Mouse (Mus musculus): Measurements from ENCODE around the gene Krtap5-2. TPM values are rescaled to one million over a fixed set of nuclear protein-coding genes. Genes with fewer than 3 reads are reported as not detected.
"Not testable (repeated sequence)": the region's sequence is repeated elsewhere in the genome, so short reads cannot be mapped to it uniquely, and the experiment has no call there.

Krtap5-2 gene
- not detected in 2 replicates for polyA plus RNA-seq (2015; fragmentation: Nextera tagmentation; extraction: Ambion mirVana)

GRCm38 (mm10) chr7:142175905-142176304 lies at the start of gene Krtap5-2:
Gene Krtap5-2, minus strand, starts transcription at chr7:142176005.
- not testable (repeated sequence) for H3K9me3 ChIP-seq (ENCODE audit: control insufficient read depth, low read length); ATAC-seq; H3K36me3 ChIP-seq (ENCODE audit: control insufficient read depth, insufficient read depth); H3K4me2 ChIP-seq (ENCODE audit: low read length); H3K4me1 ChIP-seq (replicated peaks; ENCODE audit: control insufficient read depth, insufficient read depth, low read length); H3K27ac ChIP-seq (ENCODE audit: low read length); H3K27me3 ChIP-seq (replicated peaks; ENCODE audit: control insufficient read depth, insufficient read depth, low read length); H3K9ac ChIP-seq (replicated peaks; ENCODE audit: low read depth, low read length); H3K4me3 ChIP-seq (replicated peaks; ENCODE audit: low read length)

- ATAC-seq: no peak
- Histone ChIP-seq H3K36me3 (ENCODE audit: control insufficient read depth, insufficient read depth) (no peaks in the 10 kb centered on the region), H3K4me1 (replicated peaks; ENCODE audit: control insufficient read depth, insufficient read depth, low read length) (no peaks in the 10 kb centered on the region)
Observed at GRCm38 (mm10) chr7:142224518-142224917, 48.7 kb upstream of the Krtap5-2 start.

GRCm38 (mm10) chr7:142212136-142212535 lies 36.3 kb upstream of the Krtap5-2 start:
- WGBS: 41% methylated on average over 1 of the region's 1 CpGs
- not testable (repeated sequence) for H3K36me3 ChIP-seq (ENCODE audit: control insufficient read depth, insufficient read depth); ATAC-seq

More at GRCm38 (mm10) chr7:142224518-142224917, 48.7 kb upstream of the Krtap5-2 start:
- Histone ChIP-seq H3K27ac (ENCODE audit: low read length) (no peak overlapping the region), H3K9me3 (ENCODE audit: control insufficient read depth, low read length) (no peaks in the 10 kb centered on the region), H3K27me3 (replicated peaks; ENCODE audit: control insufficient read depth, insufficient read depth, low read length) (no peaks in the 10 kb centered on the region), H3K4me3 (replicated peaks; ENCODE audit: low read length) (no peak overlapping the region), H3K4me2 (ENCODE audit: low read length) (no peak overlapping the region), H3K9ac (replicated peaks; ENCODE audit: low read depth, low read length) (no peak overlapping the region)
- WGBS: 60% methylated on average over 2 of the region's 2 CpGs

DNA sequence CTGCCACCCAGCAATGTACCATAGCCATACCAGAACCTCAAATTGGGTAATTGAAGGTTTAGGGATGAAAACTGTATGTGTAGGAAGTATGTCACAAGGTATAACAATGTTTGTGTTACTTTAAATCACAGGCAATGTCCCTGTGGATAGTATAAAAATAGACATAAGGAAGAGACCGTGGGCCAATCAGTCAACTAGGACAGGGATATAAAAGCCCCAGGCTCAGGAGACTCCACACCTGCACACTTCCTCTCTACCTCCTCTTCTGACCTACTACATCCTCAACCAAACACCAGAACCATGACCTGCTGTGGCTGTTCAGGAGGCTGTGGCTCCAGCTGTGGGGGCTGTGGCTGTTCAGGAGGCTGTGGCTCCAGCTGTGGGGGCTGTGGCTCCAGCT lies 35.8 kb upstream of the Krtap5-2 start, which contains the start of gene Gm7579:
Gm7579 (plus strand) TSS at position 301 of the 400 bp plus-strand sequence.
- Histone ChIP-seq H3K9me3 (ENCODE audit: control insufficient read depth, low read length) (no peaks in the 10 kb centered on the region), H3K27me3 (replicated peaks; ENCODE audit: control insufficient read depth, insufficient read depth, low read length) (no peaks in the 10 kb centered on the region), H3K27ac (ENCODE audit: low read length) (no peak within 1 kb of the TSS), H3K4me1 (replicated peaks; ENCODE audit: control insufficient read depth, insufficient read depth, low read length) (no peaks in the 10 kb centered on the region), H3K4me3 (replicated peaks; ENCODE audit: low read length) (no peak within 1 kb of the TSS), H3K36me3 (ENCODE audit: control insufficient read depth, insufficient read depth) (no peaks in the 10 kb centered on the region), H3K4me2 (ENCODE audit: low read length) (no peak within 1 kb of the TSS), H3K9ac (replicated peaks; ENCODE audit: low read depth, low read length) (no peak within 1 kb of the TSS)
- WGBS: 70% methylated on average over 1 of the region's 1 CpGs
- ATAC-seq: no peak

More at GRCm38 (mm10) chr7:142212136-142212535, 36.3 kb upstream of the Krtap5-2 start:
- not testable (repeated sequence) for H3K9me3 ChIP-seq (ENCODE audit: control insufficient read depth, low read length); H3K27ac ChIP-seq (ENCODE audit: low read length); H3K4me1 ChIP-seq (replicated peaks; ENCODE audit: control insufficient read depth, insufficient read depth, low read length); H3K4me3 ChIP-seq (replicated peaks; ENCODE audit: low read length); H3K4me2 ChIP-seq (ENCODE audit: low read length); H3K9ac ChIP-seq (replicated peaks; ENCODE audit: low read depth, low read length); H3K27me3 ChIP-seq (replicated peaks; ENCODE audit: control insufficient read depth, insufficient read depth, low read length)

- H3K36me3 ChIP-seq (ENCODE audit: control insufficient read depth, insufficient read depth): not testable (repeated sequence)
- WGBS: 55% methylated on average over 5 of the region's 5 CpGs
Observed at GRCm38 (mm10) chr7:142206891-142207290, 31.1 kb upstream of the Krtap5-2 start.

GRCm38 (mm10) chr7:142205488-142205887 lies 29.7 kb upstream of the Krtap5-2 start:
- no peak for ATAC-seq
- no peaks in the 10 kb centered on the region for H3K4me1 ChIP-seq (replicated peaks; ENCODE audit: control insufficient read depth, insufficient read depth, low read length)
- H3K27ac ChIP-seq (ENCODE audit: low read length): no peak overlapping the region
- H3K9ac ChIP-seq (replicated peaks; ENCODE audit: low read depth, low read length): no peak overlapping the region
- no peaks in the 10 kb centered on the region for H3K36me3 ChIP-seq (ENCODE audit: control insufficient read depth, insufficient read depth)
- H3K4me2 ChIP-seq (ENCODE audit: low read length): no peak overlapping the region
- H3K9me3 ChIP-seq (ENCODE audit: control insufficient read depth, low read length): no peaks in the 10 kb centered on the region
- 0 out of 2 replicates have a peak, but pooled peaks cover 2% of the 10 kb centered on the region for H3K27me3 ChIP-seq (replicated peaks; ENCODE audit: control insufficient read depth, insufficient read depth, low read length)
- H3K4me3 ChIP-seq (replicated peaks; ENCODE audit: low read length): no peak overlapping the region

More at GRCm38 (mm10) chr7:142206891-142207290, 31.1 kb upstream of the Krtap5-2 start:
- not testable (repeated sequence) for H3K9ac ChIP-seq (replicated peaks; ENCODE audit: low read depth, low read length); H3K4me3 ChIP-seq (replicated peaks; ENCODE audit: low read length); H3K9me3 ChIP-seq (ENCODE audit: control insufficient read depth, low read length); H3K4me1 ChIP-seq (replicated peaks; ENCODE audit: control insufficient read depth, insufficient read depth, low read length); ATAC-seq; H3K4me2 ChIP-seq (ENCODE audit: low read length); H3K27me3 ChIP-seq (replicated peaks; ENCODE audit: control insufficient read depth, insufficient read depth, low read length); H3K27ac ChIP-seq (ENCODE audit: low read length)

DNA sequence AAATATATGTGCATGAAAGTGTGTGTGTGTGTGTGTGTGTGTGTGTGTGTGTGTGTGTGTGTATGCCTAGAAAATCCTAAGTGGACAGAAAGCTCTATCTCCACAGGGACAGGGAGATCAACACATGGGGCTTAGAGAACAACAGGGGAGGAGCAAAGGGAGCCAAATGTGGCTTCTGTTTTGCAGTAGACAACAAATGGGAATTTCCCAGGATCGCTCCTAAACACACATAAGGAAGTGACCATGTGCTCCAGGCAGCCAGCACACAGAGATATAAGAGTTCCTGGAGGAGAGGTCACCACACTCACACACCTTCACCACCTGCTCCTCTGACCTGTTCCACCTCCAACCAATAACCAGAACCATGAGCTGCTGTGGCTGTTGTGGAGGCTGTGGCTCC lies 25.3 kb upstream of the Krtap5-2 start, which contains the start of gene Krtap5-3:
Krtap5-3 (plus strand) TSS at position 301 of the 400 bp plus-strand sequence.
- WGBS: 79% methylated on average over 1 of the region's 1 CpGs
- Histone ChIP-seq H3K4me3 (replicated peaks; ENCODE audit: low read length) (no peak within 1 kb of the TSS), H3K27me3 (replicated peaks; ENCODE audit: control insufficient read depth, insufficient read depth, low read length) (0 out of 2 replicates have a peak, but pooled peaks cover 2% of the 10 kb centered on the region), H3K9me3 (ENCODE audit: control insufficient read depth, low read length) (no peaks in the 10 kb centered on the region), H3K4me2 (ENCODE audit: low read length) (no peak within 1 kb of the TSS), H3K9ac (replicated peaks; ENCODE audit: low read depth, low read length) (no peak within 1 kb of the TSS), H3K4me1 (replicated peaks; ENCODE audit: control insufficient read depth, insufficient read depth, low read length) (no peaks in the 10 kb centered on the region), H3K27ac (ENCODE audit: low read length) (no peak within 1 kb of the TSS), H3K36me3 (ENCODE audit: control insufficient read depth, insufficient read depth) (no peaks in the 10 kb centered on the region)
- no peak for ATAC-seq

GRCm38 (mm10) chr7:142198748-142199147 lies 22.9 kb upstream of the Krtap5-2 start:
- WGBS: 75% methylated on average over 2 of the region's 2 CpGs
- no peak for ATAC-seq
- Histone ChIP-seq H3K4me3 (replicated peaks; ENCODE audit: low read length) (no peak overlapping the region), H3K9me3 (ENCODE audit: control insufficient read depth, low read length) (no peaks in the 10 kb centered on the region), H3K4me2 (ENCODE audit: low read length) (no peak overlapping the region), H3K27me3 (replicated peaks; ENCODE audit: control insufficient read depth, insufficient read depth, low read length) (0 out of 2 replicates have a peak, but pooled peaks cover 2% of the 10 kb centered on the region), H3K9ac (replicated peaks; ENCODE audit: low read depth, low read length) (no peak overlapping the region), H3K27ac (ENCODE audit: low read length) (no peak overlapping the region), H3K36me3 (ENCODE audit: control insufficient read depth, insufficient read depth) (no peaks in the 10 kb centered on the region), H3K4me1 (replicated peaks; ENCODE audit: control insufficient read depth, insufficient read depth, low read length) (no peaks in the 10 kb centered on the region)

DNA sequence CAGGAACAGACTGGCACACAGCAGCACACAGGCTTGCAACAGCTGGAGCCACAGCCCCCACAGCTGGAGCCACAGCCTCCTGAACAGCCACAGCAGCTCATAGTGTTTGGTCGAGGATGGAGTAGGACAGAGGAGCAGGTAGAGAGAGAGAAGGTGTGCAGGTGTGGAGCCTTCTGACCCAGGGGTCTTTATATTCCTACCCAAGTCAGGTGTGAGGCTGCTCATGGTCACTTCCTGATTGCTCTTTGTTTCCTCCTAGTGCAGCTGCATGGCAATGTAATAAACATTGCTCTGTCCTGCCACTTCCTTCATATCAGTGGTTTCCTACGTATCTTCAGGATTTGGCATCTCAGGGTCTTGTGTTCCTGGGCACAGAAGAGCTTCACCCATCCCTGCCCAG lies 14.5 kb upstream of the Krtap5-2 start, which contains the start of gene Gm10153:
Gm10153 (minus strand) TSS at position 101 of the 400 bp plus-strand sequence.
- Histone ChIP-seq H3K4me3 (replicated peaks; ENCODE audit: low read length) (no peak within 1 kb of the TSS), H3K27me3 (replicated peaks; ENCODE audit: control insufficient read depth, insufficient read depth, low read length) (no peaks in the 10 kb centered on the region), H3K36me3 (ENCODE audit: control insufficient read depth, insufficient read depth) (no peaks in the 10 kb centered on the region), H3K4me1 (replicated peaks; ENCODE audit: control insufficient read depth, insufficient read depth, low read length) (no peaks in the 10 kb centered on the region), H3K9me3 (ENCODE audit: control insufficient read depth, low read length) (no peaks in the 10 kb centered on the region), H3K9ac (replicated peaks; ENCODE audit: low read depth, low read length) (no peak within 1 kb of the TSS), H3K27ac (ENCODE audit: low read length) (no peak within 1 kb of the TSS), H3K4me2 (ENCODE audit: low read length) (no peak within 1 kb of the TSS)
- no peak for ATAC-seq
- 54% methylated on average over 2 of the region's 2 CpGs for WGBS

- Histone ChIP-seq H3K9me3 (ENCODE audit: control insufficient read depth, low read length) (no peaks in the 10 kb centered on the region), H3K4me3 (replicated peaks; ENCODE audit: low read length) (no peak overlapping the region), H3K27me3 (replicated peaks; ENCODE audit: control insufficient read depth, insufficient read depth, low read length) (no peaks in the 10 kb centered on the region), H3K4me1 (replicated peaks; ENCODE audit: control insufficient read depth, insufficient read depth, low read length) (no peaks in the 10 kb centered on the region), H3K27ac (ENCODE audit: low read length) (no peak overlapping the region), H3K4me2 (ENCODE audit: low read length) (no peak overlapping the region), H3K9ac (replicated peaks; ENCODE audit: low read depth, low read length) (no peak overlapping the region), H3K36me3 (ENCODE audit: control insufficient read depth, insufficient read depth) (no peaks in the 10 kb centered on the region)
- no peak for ATAC-seq
- whole genome bisulfite sequencing: 32% methylated on average over 2 of the region's 2 CpGs
Observed at GRCm38 (mm10) chr7:142188156-142188555, 12.4 kb upstream of the Krtap5-2 start.
